Mouse (Mus musculus) lung, postnatal 0 days (tissue): ENCODE data around the gene Gp9.

Experiments
- CTCF ChIP-seq: IDR thresholded peaks from 2 replicates; pipeline ENCODE4 v1.5.1; 2016; ENCODE audit warnings: antibody characterized with exemption, mild to moderate bottlenecking
- EP300 ChIP-seq: IDR thresholded peaks from 2 replicates; pipeline ENCODE4 v1.6.1; 2016; ENCODE audit warnings: antibody characterized with exemption, mild to moderate bottlenecking, control low read depth

- TF ChIP-seq CTCF (no peak), EP300 (no peak)
Measured at GRCm38 (mm10) chr6:87799576-87799975, 21.7 kb downstream of the Gp9 start.
